Mouse (Mus musculus): ENCODE measurements at regions not wholly inside any gene's neighbourhood (a gene's known extent, or its start where the extent isn't known, plus 50 kb on each side); places are given as distances from the start of the nearest gene placed in this dataset.

GRCm38 (mm10) chr3:23127134-23127533 lies 1050.7 kb downstream of the Tbl1xr1 start:
- no peak for DNase-seq

GRCm38 (mm10) chr3:23135551-23135950 lies 1059.1 kb downstream of the Tbl1xr1 start:
- DNase-seq = no peak

GRCm38 (mm10) chr3:23138932-23139331 lies 1062.5 kb downstream of the Tbl1xr1 start:
- DNase-seq = no peak

- DNase-seq = no peak
Measured at GRCm38 (mm10) chr3:23164828-23165450, 1088.5 kb downstream of the Tbl1xr1 start.

- DNase-seq = no peak
Measured at GRCm38 (mm10) chr3:23183393-23183792, 1106.9 kb downstream of the Tbl1xr1 start.

GRCm38 (mm10) chr3:23188479-23188878 lies 1112.0 kb downstream of the Tbl1xr1 start:
- DNase-seq = no peak

GRCm38 (mm10) chr3:23200056-23200455 lies 1123.6 kb downstream of the Tbl1xr1 start:
- DNase-seq = no peak

- no peak for DNase-seq
Measured at GRCm38 (mm10) chr3:23214427-23214826, 1138.0 kb downstream of the Tbl1xr1 start.

GRCm38 (mm10) chr3:23216754-23217153 lies 1140.3 kb downstream of the Tbl1xr1 start:
- no peak for DNase-seq

GRCm38 (mm10) chr3:23248291-23248690 lies 1171.8 kb downstream of the Tbl1xr1 start:
- no peak for DNase-seq

- no peak for DNase-seq
Measured at GRCm38 (mm10) chr3:23252180-23252579, 1175.7 kb downstream of the Tbl1xr1 start.

GRCm38 (mm10) chr3:23298818-23299217 lies 1222.4 kb downstream of the Tbl1xr1 start:
- no peak for DNase-seq

- DNase-seq = no peak
Measured at GRCm38 (mm10) chr3:23334216-23334615, 1257.8 kb downstream of the Tbl1xr1 start.

- no peak for DNase-seq
Measured at GRCm38 (mm10) chr3:23334958-23335357, 1258.5 kb downstream of the Tbl1xr1 start.

GRCm38 (mm10) chr3:23374341-23374740 lies 1297.9 kb downstream of the Tbl1xr1 start:
- peak; percentile 14 for DNase-seq

- no peak for DNase-seq
Measured at GRCm38 (mm10) chr3:23404877-23405276, 1328.4 kb downstream of the Tbl1xr1 start.

GRCm38 (mm10) chr3:23409431-23409830 lies 1333.0 kb downstream of the Tbl1xr1 start:
- DNase-seq = no peak

GRCm38 (mm10) chr3:23426956-23427355 lies 1350.5 kb downstream of the Tbl1xr1 start:
- DNase-seq = no peak

- no peak for DNase-seq
Measured at GRCm38 (mm10) chr3:23435016-23435415, 1358.6 kb downstream of the Tbl1xr1 start.

- no peak for DNase-seq
Measured at GRCm38 (mm10) chr3:23457720-23458119, 1381.3 kb downstream of the Tbl1xr1 start.

GRCm38 (mm10) chr3:23499889-23500288 lies 1423.4 kb downstream of the Tbl1xr1 start:
- DNase-seq = no peak

- no peak for DNase-seq
Measured at GRCm38 (mm10) chr3:23547546-23547945, 1471.1 kb downstream of the Tbl1xr1 start.

- DNase-seq = no peak
Measured at GRCm38 (mm10) chr3:23564340-23564739, 1487.9 kb downstream of the Tbl1xr1 start.

GRCm38 (mm10) chr3:23568806-23569205 lies 1492.4 kb downstream of the Tbl1xr1 start:
- DNase-seq = no peak

GRCm38 (mm10) chr3:23592506-23593141 lies 1516.2 kb downstream of the Tbl1xr1 start:
- DNase-seq = no peak

All from cerebellum, adult 11-12 months (tissue).